Mouse (Mus musculus): ENCODE measurements at regions not wholly inside any gene's neighbourhood (a gene's known extent, or its start where the extent isn't known, plus 50 kb on each side); places are given as distances from the start of the nearest gene placed in this dataset.

- no peak for TF ChIP-seq EP300 (optimal IDR thresholded peaks at IDR 0.05)
- no peak for TF ChIP-seq CTCF (IDR thresholded peaks at IDR 0.05; ENCODE audit: low read depth)
Measured at GRCm38 (mm10) chr10:38516636-38517035, 304.9 kb downstream of the Rfpl4b start.

All from stomach, postnatal 0 days (tissue).